Mouse (Mus musculus) bone marrow, adult 2 months (tissue): Measurements from ENCODE around the gene Ypel3. TPM values are rescaled to one million over a fixed set of nuclear protein-coding genes. Genes with fewer than 3 reads are reported as not detected.

Experiments used
- H3K27ac ChIP-seq: fragments of 200-500 bp; 2 replicates; pipeline ENCODE4 v1.5.1; 2012; ENCODE audit warnings: low read depth, mild to moderate bottlenecking, control low read depth, inconsistent platforms, low read length; ENCODE audit not compliant: control insufficient read depth, poor library complexity, insufficient read depth
- H3K4me1 ChIP-seq: fragments of 200-500 bp; 2 replicates; pipeline ENCODE4 v1.6.1; 2011; ENCODE audit warnings: low read length; ENCODE audit not compliant: control insufficient read depth, insufficient read depth
- H3K4me3 ChIP-seq: fragments of 200-500 bp; replicated peaks from 2 replicates; pipeline ENCODE3; 2011; ENCODE audit warnings: mild to moderate bottlenecking, low read depth, low read length, control low read depth; ENCODE audit not compliant: control insufficient read depth
- CTCF ChIP-seq: fragments of 200-500 bp; IDR thresholded peaks from 2 replicates; pipeline ENCODE4 v1.5.1; 2011; ENCODE audit warnings: low read length, control low read depth; ENCODE audit not compliant: control insufficient read depth, insufficient read depth
- POLR2A ChIP-seq: fragments of 200-500 bp; IDR thresholded peaks from 2 replicates; pipeline ENCODE4 v1.6.1; 2011; ENCODE audit warnings: low read depth, mild to moderate bottlenecking, control low read depth, low read length, borderline replicate concordance; ENCODE audit not compliant: control insufficient read depth
- WGBS: fragments of 180-500 bp; shearing (Covaris S2); methylation state at CpG from one replicate; pipeline ENCODE4 v1.1.7; 2018; 5-methylcytosine and 5-hydroxymethylcytosine counted together
- polyA plus RNA-seq: library from polyadenylated mRNA; stranded (reverse); fragments of >200 nt; gene quantifications from 2 replicates; pipeline ENCODE4 v1.2.4, GENCODE M21; 2011; ENCODE audit warnings: low replicate concordance; ENCODE audit not compliant: missing spikeins, insufficient read depth, insufficient read length

Ypel3 gene
- polyA plus RNA-seq, 1 experiment, result 411 TPM

DNA sequence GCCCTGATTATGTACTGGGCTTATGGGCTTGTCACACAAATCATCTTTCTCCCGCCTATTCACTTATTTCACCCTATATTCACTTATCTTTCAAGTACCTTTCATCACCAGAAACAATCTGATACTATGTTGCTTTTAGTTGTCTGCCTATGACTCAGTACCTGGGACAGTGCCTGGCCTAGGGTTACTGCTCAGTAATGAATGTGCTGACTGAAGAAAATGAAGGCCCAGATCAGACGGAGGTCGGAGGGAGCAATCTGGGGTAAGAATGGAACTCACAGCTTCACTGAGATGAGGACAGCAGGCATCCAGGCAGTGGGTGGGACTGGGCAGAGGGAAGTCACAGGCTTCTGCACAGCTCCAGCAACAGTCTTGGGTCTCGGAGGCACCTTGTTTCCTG is 30.6 kb downstream of the Ypel3 start:
- no peak for TF ChIP-seq CTCF
- no peak for TF ChIP-seq POLR2A
- Histone ChIP-seq H3K4me3 (peak overlapping the region; percentile 2), H3K27ac (no peak overlapping the region), H3K4me1 (peaks cover 4% of the 10 kb centered on the region)
- WGBS, result 61% methylated on average over 4 of the region's 4 CpGs

DNA sequence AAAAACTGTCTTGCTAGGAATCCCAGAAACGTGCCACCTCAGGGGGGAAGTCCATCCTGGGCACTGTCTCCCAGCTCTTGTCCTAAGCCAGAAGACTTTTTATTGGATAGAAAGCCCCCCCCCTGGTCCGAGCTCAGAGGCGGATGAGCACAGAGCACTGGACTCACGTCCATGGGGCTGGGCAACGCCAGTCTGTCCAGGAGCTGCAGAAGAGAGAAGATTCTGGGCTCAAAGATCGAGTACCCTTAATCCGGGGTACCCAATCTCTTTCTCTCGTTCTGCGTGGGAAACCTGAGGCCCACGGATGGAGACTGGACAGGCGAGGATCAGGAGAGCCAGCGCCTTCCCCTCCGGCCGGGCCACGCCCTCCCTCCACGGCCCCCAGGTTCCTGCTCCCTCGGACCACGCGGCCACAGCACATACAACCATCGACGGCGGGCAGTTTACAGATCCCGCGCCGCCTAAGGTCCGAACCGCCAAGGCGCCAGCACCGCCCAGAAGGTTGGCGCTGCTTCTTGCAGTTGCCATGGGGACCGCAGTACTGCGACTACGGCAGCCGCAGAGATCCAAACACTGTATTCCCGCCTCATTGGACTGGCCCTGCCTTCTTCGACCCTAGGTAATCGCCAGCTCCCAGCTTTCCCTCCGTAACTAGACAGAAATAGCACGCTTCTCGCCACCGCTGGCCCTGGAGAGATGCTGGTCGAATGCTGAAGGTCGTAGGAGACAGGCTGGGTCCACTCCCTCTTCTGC is 32.1 kb downstream of the Ypel3 start:
- H3K27ac ChIP-seq, result 0 out of 2 replicates have a peak overlapping the region, but pooled peaks have one; percentile 7
- peak overlapping the region; percentile 71 for H3K4me3 ChIP-seq
- 1% methylated on average over 43 of the region's 43 CpGs for WGBS
- H3K4me1 ChIP-seq, result peaks cover 4% of the 10 kb centered on the region
- TF ChIP-seq CTCF (no peak), POLR2A (peak; percentile 46; the same call in 1 of the 2 replicates)

GRCm38 (mm10) chr7:126809723-126810369 is 33.1 kb downstream of the Ypel3 start:
- WGBS, result 67% methylated on average over 5 of the region's 5 CpGs
- peaks cover 4% of the 10 kb centered on the region for H3K4me1 ChIP-seq
- no peak overlapping the region for H3K27ac ChIP-seq
- H3K4me3 ChIP-seq, result no peak overlapping the region
- TF ChIP-seq CTCF (no peak), POLR2A (no peak)

GRCm38 (mm10) chr7:126815726-126816222 is 39.0 kb downstream of the Ypel3 start:
- no peaks in the 10 kb centered on the region for H3K4me1 ChIP-seq
- no peak for TF ChIP-seq POLR2A
- no peak for TF ChIP-seq CTCF
- 70% methylated on average over 8 of the region's 8 CpGs for WGBS
- H3K4me3 ChIP-seq, result no peak overlapping the region
- no peak overlapping the region for H3K27ac ChIP-seq

DNA sequence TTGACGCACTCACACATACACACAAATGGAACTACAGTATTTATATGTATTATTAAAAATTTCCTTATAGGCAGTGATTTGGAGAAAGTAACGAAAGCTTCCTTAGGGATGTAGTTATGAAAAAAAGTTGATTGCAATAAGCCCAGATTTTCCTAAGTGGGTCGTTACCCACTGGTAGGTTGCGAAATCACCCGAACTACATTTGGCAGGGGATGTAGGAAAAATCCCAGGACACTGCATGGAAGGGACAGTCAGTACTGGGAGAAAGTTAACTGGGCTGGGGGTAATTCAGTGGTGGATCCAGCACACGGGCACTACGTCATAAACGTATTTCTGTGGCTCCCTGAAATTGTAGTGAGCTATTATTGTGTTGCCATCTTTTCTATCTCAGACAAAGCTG is 39.7 kb downstream of the Ypel3 start:
- 68% methylated on average over 8 of the region's 8 CpGs for WGBS
- no peak overlapping the region for H3K27ac ChIP-seq
- no peak overlapping the region for H3K4me3 ChIP-seq
- no peaks in the 10 kb centered on the region for H3K4me1 ChIP-seq
- TF ChIP-seq POLR2A (no peak), CTCF (no peak)

- Histone ChIP-seq H3K4me3 (no peak overlapping the region), H3K27ac (no peak overlapping the region), H3K4me1 (no peaks in the 10 kb centered on the region)
- 81% methylated on average over 7 of the region's 7 CpGs for WGBS
- no peak for TF ChIP-seq POLR2A
- TF ChIP-seq CTCF, result no peak
Measured at GRCm38 (mm10) chr7:126817595-126817994, 40.8 kb downstream of the Ypel3 start.

DNA sequence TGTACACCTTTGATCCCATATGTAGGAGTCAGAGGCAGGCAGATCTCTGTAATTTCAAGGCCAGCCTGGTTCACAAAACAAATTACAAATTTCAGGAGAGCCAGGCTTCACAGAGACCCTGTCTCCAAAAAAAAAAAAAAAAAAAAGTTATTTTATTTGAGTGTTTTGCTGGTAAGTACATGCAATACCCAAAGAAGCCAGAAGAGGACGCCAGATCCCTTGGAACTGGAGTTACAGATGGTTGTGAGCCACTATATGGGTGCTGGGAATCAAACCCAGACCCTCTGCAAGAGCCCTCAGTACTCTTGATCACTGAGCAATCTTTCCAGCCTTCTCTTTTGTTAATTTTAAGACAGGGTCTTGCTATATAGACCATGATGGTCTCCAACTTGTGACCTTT is 42.1 kb downstream of the Ypel3 start:
- TF ChIP-seq POLR2A (no peak), CTCF (no peak)
- no peaks in the 10 kb centered on the region for H3K4me1 ChIP-seq
- no peak overlapping the region for H3K4me3 ChIP-seq
- no peak overlapping the region for H3K27ac ChIP-seq
- WGBS, result 29% methylated on average over 1 of the region's 1 CpGs

GRCm38 (mm10) chr7:126821835-126822511 is 45.2 kb downstream of the Ypel3 start:
- Histone ChIP-seq H3K27ac (no peak overlapping the region), H3K4me3 (no peak overlapping the region), H3K4me1 (no peaks in the 10 kb centered on the region)
- WGBS, result 21% methylated on average over 7 of the region's 7 CpGs
- TF ChIP-seq POLR2A (no peak), CTCF (peak; percentile 98)
